Mouse (Mus musculus): ENCODE data around the gene Rxfp4.
A peak's percentile ranks its signal among the peaks of the same experiment; 100 is the strongest.

Gene Rxfp4

DNA sequence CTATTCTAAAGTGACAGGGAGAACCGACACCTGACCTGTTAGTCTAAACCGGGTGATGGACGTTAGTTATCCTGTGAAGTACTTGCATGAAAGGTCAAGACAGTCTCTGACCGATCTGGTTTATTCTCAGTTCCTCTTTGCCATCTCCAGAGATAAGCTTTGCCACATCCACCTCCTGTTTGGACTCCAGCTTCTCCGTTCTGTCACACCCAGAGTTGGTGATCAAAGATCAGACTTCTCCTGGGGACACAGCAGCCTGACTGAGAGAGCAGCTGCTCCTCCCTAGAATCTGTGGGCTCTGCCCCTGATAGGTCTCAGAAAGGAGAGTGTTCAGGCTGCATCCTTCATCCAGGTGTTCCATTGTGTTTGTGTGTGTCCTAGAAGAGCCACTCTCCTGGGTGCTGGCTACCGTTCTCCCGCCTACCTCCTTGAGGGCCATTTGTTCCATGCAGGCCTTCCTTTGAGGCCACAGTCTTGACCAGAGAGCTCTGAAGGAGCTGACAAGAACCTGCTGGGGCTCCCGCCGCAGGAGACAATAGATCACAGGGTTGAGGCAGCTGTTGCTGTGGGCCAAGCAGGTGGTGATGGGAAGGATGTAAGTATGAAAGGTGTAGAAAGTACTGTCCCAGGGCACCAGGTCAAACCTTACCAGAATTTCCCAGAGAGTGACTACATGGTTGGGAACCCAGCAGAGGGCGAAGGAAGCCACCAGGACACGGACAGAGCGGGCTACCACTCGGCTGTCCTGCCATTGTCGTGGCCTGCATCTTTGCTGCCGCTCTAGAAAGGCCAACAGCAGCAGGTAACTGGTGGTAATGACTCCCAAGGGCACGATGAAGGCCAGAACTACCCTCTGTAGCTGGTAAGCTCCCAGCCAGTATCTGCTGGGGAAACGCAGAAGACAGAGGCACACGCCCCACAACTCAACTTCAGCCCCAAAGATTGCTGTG, 998 bp downstream of the Rxfp4 start:
- DNase-seq: no peak

DNA sequence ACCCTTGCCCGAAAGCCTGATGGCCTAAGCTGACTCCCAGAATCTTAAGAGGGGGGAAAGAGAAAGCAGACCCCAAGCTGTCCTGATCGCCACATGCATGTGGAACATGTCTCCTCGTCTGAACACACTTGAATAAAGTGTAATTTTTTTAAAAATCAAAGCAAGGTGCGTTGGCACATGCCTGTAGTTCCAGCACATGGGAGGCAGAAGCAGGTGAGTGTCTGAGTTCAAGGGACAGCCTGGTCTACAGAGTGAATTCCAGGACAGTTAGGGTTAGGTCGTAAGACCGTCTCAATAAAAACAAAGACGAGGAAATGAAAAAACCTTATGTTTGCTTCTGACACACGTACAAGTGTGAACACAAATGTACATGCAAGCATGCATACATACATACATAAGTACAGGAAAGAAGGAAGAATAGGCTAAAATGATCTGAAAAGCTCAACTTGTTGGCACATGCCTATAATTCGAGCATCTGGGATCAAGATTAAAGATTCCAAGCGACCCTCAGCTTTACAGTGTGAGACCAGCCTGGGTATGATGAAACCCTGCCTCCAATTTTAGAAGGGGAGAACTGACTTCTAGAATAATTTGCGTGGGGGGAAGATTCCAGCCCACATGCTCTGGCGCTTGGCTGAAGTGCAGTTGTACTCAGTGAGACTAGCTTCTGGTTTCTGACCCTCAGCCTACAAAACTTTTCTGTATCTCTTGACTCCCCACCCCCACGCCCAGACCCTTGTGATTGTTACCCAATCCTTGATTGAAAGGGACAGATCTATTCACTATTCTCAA, 2.0 kb downstream of the Rxfp4 start:
- DNase-seq: no peak

DNA sequence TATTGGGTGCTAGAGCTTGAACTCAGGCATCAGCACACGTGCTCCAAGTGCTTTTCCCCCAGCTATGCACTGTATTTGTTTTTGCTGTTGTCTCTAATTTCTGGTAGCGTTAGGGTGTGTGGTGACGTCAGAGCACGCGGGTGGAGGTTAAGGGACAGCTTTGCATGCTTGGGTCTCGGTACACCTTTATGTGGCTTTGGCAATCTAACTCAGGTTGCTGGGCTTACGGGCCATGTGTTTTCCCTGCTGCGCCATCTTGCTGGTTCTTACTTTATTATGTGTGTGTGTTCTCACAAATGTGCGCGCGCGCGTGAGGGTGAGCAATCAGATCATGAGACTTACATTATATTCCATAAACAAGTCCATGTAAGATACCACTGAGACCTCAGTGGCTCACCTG, 3.0 kb downstream of the Rxfp4 start:
- peak; percentile 1 for DNase-seq

DNA sequence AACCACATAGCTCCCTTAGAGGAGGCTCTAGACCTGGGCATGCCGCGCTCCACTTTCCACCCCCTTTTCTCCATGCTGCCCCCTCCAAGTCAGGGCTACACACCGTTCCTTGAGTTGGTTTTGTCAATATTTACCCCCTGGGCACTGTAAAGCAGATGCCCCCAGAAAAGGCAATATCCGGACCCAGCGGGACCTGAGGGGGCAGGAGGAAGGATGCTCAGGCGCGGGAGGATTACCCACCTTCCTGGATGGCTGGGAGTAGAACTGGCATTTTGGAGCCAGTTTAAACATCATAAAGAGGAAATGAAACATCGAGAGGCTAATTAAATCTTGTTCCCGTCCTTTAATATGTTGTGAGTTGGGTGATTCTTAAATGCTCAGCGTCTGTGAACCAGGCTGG, 3.8 kb downstream of the Rxfp4 start:
- no peak for DNase-seq

DNA sequence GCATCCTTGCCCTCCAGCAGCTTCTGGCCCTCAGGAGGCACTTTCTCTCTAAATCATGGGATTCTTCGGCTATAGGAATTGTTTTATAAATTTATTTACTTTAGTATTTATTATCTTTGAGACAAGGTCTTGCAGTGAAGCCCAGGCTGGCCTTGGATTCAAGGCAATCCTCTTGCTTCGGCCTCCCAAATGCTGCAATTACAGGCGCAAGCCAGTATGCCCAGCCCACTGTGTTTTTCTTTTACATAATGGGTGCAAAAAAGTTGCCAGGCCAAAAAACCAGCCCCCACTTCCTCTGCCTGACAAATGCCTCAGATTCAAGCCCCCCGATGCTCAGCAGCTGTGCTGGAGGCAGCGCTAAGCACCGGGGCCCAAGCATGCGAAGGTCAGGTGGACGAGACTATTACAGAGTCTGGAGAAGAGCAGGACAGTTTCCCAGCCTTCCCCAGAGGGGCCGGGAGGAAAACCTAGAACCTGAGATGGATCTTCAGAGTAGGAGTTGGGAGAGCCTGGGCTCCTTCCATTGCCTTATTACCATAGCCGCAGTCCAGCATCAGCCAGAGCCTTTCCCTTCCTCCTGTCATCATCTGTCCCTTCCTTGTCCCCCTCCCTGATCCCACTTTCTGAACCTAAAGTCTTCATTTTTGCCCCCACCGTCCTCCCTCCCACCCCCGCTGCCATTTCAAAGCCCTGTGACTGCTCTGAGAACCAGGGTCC, 4.3 kb downstream of the Rxfp4 start:
- DNase-seq: no peak

DNA sequence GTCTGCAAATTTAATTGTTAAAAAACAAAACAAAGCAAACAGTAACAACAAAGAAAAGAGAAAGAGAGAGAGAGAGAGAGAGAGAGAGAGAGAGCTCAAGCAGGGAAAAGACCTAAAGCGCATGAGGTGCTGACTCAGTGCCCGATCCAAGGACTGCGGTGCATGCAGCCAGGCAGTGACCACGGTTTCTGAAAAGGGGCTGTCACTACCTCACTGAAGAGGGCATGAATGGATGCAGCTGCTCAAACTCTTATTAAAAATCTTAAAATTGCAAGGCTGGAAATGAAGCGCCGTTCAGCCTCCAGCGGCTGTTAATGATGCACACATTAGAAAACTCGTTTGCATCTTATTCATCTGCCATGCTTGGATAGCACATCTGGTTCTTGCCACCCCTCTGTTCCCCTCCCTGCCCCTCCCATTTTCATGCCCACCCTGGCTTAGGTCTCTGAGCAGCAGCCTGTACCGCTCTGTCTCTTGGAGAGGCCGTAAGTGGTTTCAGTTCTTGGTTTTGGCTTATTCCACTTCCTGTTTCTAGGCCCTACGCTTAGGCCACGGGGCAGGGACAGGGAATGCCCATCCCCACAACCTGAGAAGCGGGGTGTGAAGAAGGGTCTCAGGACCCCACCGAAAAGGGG, 5.0 kb downstream of the Rxfp4 start:
- DNase-seq: no peak

DNA sequence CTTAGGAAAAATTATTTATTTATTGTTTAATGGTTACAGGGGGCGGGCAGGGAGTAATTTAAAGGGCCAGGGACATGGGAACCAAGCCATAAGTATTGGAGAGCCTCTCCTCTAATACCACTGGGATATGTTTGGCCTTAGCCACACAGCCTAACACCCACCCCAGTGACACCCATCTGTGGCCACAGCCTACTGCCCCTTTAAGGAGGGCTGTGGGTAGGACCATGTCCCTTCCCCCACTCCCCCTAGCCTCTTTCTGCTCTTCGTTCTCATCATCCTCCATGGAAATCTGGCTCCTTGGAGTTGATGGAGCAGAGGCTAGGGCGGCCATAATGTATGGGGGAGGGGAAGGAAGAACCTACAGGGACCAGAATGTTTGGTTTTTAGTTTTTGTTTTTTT, 5.9 kb downstream of the Rxfp4 start:
- no peak for DNase-seq

DNA sequence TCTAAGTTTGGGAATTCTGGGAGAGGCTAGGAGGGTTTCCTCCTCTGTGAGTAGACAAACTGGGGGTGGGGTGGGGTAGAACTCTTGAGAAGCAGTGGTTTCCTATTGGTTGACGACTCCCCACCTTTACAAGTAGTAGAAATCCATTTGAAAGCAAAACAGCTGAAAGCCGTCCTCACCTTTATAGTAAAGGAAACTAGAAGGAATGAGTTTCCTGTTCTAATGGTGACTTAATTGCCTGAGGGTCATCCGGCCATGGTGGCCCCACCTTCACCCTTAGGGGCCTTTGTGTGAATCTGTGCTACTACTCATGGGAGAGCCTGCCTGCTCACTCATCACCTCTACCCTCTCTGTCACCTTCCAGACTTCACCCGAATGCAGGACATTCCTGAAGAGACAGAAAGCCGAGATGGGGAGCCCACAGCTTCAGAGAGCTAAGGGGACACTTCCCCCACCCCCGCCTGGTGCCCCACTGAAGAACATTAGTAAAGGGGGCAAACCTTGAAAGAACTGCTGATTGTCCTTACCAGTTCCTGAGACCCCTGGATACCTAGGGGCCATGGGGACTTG, 6.4 kb downstream of the Rxfp4 start:
- no peak for DNase-seq

DNA sequence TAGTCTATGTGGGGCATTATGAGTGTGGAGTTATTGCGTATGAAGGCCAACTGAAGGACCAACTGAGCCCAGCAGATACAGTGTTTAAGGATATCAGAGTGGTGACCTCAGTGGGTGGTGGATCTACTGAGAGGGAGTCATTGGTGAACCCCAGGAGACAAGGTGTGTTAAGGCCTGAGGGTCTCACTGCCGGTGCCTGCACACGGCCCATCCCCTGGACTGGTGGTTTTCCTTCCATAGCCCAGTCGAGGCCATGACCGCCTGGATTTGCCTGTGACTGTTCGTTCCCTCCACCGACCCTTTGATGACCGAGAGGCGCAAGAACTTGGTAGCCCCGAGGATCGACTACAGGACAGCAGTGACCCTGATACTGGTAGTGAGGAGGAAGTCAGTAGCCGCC, 7.0 kb downstream of the Rxfp4 start:
- DNase-seq: no peak

DNA sequence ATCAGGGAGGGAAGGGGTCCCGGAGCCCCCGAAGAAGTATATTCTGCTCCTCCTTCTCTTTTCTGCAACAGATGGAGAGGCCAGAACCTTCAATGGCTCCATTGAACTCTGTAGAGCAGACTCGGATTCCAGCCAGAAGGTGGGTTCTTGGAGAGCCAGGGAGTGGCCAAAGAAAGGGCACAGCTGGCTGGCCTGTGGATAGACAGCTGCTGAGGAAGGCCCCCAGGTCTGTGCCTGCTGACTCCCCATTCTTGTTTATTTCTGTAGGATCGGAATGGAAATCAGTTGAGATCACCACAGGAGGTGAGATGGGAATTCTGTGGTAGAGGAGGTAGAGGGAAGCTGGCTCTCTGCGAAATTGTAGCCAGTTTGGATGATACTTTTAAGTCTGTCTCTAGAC, 9.9 kb downstream of the Rxfp4 start:
- no peak for DNase-seq

DNA sequence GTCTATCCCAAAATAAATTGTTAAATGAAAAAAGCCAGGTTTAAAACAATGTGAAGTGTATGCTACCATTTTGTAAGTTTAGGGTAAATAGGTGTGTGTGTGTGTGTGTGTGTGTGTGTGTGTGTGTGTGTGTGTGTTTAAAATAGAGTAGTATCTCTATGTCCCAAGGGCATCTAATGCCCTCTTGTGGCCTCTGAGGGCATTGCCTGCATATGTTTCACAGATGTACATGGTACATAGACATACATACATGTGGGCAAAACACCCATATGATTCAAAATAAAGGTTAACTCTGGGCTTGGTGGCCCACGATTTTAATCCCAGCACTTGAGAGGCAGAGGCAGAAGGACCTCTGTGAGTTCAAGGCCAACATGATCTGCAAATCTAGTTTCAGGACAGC, 12.3 kb downstream of the Rxfp4 start:
- peak; percentile 76 for DNase-seq

DNA sequence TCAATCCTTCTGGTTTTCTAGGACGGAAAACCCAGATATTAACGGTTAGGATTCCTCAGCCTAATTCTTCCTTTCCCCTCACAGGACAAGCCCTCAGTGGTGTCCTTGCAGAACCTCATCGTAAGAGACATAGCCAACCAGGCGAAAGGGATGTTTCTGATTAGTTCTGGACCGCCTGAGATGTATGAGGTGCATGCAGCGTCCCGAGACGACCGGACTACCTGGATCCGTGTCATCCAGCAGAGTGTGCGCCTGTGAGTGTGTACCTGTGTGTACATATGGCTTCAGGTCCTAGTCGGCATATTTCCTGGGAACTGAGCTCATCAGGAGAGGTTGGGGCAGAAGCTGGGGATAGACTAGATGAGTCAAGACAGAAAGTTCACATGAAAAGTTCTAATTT, 13.7 kb downstream of the Rxfp4 start:
- no peak for DNase-seq

DNA sequence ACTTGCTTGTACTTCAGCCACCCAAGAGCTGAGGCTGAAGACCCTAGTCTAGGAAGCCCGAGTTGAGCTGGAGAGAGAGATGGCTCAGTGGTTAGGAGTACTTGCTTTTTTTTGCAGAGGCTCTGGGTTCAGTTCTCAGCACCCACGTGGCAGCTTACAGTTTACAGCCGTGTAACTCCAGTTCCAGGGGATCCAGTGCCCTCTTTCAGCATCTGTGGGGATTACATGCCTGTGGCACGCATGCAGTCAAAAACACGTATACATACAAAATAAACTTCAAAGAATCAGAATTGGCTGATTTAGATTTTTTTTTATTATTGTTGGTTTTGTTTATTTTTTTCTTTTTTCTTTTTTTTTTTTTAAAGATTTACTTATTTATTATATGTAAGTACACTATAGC, 15.8 kb downstream of the Rxfp4 start:
- DNase-seq: no peak

DNA sequence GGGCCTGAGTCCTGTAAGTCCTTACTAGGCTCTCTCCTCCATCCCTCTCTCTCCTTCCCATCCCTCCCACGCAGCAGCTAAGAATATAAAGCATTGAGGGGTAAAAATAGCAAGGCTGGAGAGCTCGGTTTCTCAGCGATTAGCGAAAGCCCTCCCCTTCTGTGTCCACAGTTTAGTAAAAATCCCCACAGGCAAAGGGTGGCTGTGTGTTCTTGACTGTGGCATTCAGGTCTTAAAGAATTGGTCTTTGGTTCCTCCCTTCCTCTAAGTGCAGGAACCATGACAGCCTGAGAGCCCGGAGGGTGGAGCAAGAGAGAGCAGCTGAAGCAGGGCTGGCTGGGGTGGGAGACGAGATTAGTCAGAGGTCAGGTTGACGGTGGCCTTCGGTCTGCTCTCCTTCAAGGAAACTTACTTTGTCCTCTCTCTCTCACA, 16.4 kb downstream of the Rxfp4 start:
- DNase-seq: no peak

DNA sequence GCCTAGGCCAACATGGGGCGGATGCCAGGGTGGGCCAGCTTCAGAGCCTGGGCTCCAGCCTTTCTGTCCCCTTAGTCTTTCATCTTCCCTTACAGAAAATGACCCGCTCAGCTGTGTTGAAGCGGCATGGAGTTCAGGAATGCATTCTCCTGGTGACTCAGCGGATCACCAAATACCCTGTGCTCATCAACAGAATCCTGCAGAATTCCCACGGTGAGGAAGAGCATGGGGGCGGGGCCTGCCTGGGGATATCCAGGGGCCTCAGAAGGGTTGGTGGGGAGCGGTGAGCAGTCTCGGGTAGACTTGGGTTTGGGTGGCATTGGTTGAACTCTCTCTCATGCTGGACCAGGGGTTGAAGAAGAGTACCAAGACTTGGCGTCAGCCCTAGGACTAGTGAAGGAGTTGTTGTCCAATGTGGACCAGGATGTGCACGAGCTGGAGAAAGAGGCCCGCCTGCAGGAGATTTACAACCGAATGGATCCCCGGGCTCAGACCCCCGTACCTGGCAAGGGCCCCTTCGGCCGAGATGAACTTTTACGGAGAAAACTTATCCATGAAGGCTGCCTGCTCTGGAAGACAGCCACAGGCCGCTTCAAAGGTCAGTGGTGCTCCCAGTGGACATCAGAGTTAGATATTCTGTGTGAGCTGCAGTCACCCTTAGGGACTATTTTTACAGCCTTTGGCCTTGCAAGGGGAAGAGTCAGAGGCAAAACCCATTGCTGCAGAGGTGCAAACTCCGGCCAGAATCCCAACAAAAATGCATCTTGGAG, 17.3 kb downstream of the Rxfp4 start:
- peak; percentile 53 for DNase-seq

DNA sequence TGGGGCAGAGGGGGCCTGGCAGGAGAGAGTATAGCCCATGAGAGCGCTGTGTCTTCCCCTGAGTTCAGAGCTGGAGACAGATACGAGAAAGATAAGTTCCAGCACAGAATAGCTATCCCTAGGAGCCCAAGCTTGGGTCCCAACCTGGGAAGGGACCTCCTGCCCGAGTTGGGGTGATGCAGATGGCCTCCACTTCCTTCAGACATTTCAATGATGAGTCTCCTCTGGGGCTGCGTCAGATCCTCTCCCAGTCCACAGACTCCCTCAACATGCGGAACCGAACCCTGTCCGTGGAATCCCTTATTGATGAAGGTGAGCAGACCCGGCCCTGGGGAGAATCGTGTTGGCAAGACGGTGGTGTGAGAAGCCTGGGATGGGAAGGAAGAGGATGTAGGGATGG, 19.9 kb downstream of the Rxfp4 start:
- DNase-seq: no peak

DNA sequence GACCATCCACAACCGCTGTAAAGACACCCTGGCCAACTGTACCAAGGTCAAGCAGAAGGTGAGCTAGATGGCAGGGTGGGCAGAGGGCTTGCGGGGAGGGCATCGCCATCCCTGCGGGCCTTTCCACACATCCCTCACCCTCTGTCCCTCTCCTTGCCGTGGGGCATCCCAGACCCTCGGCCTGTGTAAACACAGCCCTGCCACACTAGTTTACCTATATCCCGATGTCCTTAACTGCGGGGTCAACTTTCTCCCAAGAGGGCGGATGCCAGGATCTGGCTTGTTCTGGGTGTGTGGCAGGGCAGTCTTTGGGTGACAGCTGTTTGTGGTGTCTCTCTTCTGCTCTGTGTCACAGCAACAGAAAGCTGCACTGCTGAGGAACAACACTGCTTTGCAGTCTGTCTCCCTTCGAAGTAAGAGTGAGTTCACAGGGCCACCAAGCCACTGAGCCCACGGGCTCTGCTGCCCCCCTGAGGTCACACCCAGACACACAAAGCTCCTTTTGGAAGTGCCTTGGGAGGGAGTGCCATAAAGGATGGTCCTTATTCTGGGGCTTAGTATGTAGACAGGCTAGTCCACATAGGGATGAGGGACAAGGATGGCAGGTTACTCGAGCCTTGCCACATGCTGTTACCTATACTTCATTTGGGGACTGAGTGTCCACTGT, 20.9 kb downstream of the Rxfp4 start:
- no peak for DNase-seq

DNA sequence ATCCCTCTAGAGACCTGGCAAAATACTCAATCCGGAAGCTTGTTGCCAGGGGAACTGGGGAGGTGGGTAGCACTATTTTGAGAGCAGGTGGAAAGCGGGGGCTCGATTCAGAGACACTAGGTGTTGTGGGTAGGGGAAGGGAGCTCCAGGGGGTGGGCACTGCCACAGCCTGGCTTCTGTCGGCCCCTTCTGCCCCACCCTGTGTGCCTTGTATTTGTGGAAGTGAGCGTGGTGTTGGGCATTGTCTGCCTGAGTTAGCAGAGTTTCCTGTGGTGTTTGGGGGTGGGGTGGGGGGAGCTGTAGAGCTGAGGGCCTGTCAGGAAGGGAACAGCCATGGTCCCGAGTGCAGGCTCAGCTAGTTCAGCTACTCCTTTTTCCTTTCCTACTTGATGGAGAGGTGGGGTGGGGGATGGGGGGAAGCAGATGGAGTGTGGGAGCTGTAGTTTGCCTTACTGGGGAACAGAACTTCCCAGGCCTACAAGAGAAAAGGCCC, 22.0 kb downstream of the Rxfp4 start:
- peak; percentile 72 for DNase-seq

DNA sequence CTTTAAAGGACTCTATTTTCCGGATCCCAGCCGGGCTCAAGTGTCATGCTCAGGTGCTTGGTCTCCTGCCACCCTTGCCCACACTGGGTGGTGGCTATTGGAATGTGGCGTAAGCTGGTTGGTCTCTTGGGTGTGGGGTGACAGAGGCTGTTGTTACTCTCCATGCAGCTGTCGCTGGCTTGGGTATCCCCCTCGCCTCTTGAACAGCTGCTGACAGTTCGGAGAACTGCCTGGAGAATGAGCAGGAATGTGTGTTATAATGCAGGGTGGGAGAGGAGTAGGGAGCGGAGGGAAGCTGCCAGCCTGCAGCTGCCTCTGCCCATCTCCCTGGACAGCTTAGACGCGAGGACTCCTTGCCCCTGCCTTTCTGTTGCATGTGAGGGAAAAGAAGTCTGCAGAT, 22.9 kb downstream of the Rxfp4 start:
- DNase-seq: no peak

DNA sequence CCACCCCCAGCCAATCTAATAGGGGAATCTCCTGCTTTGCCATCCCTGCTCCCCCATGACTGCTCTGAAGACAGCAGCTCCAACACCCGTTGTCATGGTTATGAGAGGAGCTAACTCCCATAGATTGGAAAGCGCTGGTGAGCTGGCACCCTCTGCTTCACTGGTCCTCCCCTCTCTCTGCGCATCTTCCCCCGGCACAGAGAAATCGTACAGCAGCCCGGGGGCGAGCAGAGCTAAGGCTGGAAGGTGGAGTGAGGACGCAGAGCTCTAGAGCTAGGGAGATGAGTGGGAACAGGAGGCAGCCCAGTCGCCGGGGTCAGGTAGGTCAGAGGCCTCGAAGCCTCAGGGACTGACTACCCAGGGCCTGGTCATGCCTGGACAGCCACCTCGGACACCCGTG, 23.7 kb downstream of the Rxfp4 start:
- no peak for DNase-seq

DNA sequence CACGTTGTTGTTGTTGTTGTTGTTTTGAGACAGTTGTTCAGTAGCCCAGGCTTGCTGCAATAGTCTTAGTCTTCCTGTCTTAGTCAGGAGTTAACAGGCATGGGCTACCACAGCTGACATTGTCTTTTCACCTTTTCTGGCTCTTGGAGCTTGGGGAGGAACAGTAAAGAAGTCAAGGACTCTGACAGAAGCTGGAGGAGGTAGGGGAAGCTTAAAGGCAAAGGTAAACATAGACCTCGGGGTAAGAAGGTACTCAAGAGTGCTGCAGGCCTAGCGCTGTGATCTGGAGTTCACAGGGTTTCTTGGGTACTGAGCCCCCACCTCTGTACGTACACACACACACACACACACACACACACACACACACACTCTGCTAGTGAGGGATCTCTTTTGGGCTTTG, 24.2 kb downstream of the Rxfp4 start:
- no peak for DNase-seq
